Mouse (Mus musculus): ENCODE measurements around the gene C9orf72. TPM values are rescaled to one million over a fixed set of nuclear protein-coding genes. Genes with fewer than 3 reads are reported as not detected.

Gene C9orf72
- polyA plus RNA-seq, 1 experiment from 2014 or later = 12.9 TPM

DNA sequence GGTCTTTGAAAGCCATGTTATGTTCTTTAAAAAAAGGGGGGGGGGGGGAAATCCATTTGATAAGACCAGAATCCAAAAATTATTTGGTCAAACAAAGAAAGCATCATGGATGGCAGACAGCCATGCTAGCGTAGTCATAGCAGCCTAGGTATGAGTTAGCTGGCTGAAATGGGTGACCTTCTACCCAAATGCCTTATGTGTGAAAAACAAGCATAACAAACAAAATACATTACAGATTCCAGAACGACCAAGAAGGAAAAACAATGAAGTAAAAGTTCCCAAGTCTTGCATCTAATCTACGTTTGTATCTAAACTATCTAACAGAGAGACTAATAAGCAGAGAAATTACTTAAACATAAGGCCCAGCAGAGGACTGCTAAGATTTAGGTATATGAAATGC is 75.3 kb downstream of the C9orf72 start:
- Histone ChIP-seq H3K9me3 (replicated peaks; ENCODE audit: control insufficient read depth, low read length) (no peaks in the 10 kb centered on the region), H3K9ac (ENCODE audit: low read length) (no peak overlapping the region), H3K27ac (ENCODE audit: low read length) (no peak overlapping the region), H3K4me1 (ENCODE audit: control insufficient read depth, insufficient read depth, low read length) (peaks cover 11% of the 10 kb centered on the region), H3K4me2 (ENCODE audit: low read depth, low read length) (no peak overlapping the region), H3K27me3 (ENCODE audit: control insufficient read depth, insufficient read depth, low read length) (no peaks in the 10 kb centered on the region), H3K4me3 (replicated peaks; ENCODE audit: low read length) (no peak overlapping the region), H3K36me3 (ENCODE audit: control insufficient read depth, insufficient read depth, low read length) (no peaks in the 10 kb centered on the region)
- WGBS = 76% methylated on average over 3 of the region's 3 CpGs
- no peak for ATAC-seq (ENCODE audit: insufficient read depth, low FRiP score)

DNA sequence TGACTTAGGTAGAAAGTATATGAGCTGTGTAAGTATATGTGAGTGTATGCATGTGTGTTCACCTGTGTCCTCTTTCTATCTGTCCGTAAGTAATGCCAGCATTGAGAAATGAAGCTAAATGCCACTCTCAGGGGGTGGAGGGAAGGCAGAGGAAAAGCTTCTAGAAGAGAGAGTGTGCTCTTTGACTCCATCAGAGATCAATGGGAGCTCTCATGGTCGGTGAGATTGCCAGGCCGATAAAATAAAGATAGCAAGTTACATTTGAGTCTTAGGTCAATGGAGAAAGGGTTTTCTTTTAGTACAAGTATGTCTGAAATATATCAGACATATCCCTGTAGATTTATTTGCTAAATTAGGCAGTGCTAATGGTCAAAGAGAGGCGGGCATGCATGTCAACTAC is 77.6 kb downstream of the C9orf72 start:
- 85% methylated on average over 4 of the region's 4 CpGs for WGBS
- Histone ChIP-seq H3K9me3 (replicated peaks; ENCODE audit: control insufficient read depth, low read length) (no peaks in the 10 kb centered on the region), H3K9ac (ENCODE audit: low read length) (no peak overlapping the region), H3K27ac (ENCODE audit: low read length) (no peak overlapping the region), H3K36me3 (ENCODE audit: control insufficient read depth, insufficient read depth, low read length) (no peaks in the 10 kb centered on the region), H3K27me3 (ENCODE audit: control insufficient read depth, insufficient read depth, low read length) (no peaks in the 10 kb centered on the region), H3K4me3 (replicated peaks; ENCODE audit: low read length) (no peak overlapping the region), H3K4me2 (ENCODE audit: low read depth, low read length) (no peak overlapping the region), H3K4me1 (ENCODE audit: control insufficient read depth, insufficient read depth, low read length) (peaks cover 16% of the 10 kb centered on the region; the same call in 1 of the 2 replicates)
- ATAC-seq (ENCODE audit: insufficient read depth, low FRiP score) = no peak

DNA sequence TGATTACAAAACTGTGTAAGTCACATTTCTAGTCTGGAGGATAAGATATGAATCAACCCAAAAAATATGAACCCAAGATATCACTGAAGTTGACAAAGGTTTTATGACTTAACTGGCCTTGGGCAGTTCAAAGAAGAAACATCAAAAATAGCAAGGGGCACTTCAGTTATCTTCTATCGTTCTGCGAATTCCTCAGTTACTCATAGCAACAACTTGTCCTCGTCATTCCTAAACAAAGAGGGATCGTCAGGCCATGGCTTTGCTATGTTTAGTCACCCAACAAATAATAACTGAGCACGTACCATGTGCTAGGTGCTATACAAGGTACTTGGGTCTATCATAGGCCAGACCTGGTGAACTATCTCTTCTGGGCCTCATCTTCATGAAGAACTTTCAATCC is 79.4 kb downstream of the C9orf72 start:
- no peak for ATAC-seq (ENCODE audit: insufficient read depth, low FRiP score)
- H3K27ac ChIP-seq (ENCODE audit: low read length) = no peak overlapping the region
- no peaks in the 10 kb centered on the region for H3K36me3 ChIP-seq (ENCODE audit: control insufficient read depth, insufficient read depth, low read length)
- no peaks in the 10 kb centered on the region for H3K9me3 ChIP-seq (replicated peaks; ENCODE audit: control insufficient read depth, low read length)
- H3K9ac ChIP-seq (ENCODE audit: low read length) = no peak overlapping the region
- H3K4me3 ChIP-seq (replicated peaks; ENCODE audit: low read length) = no peak overlapping the region
- no peak overlapping the region for H3K4me2 ChIP-seq (ENCODE audit: low read depth, low read length)
- whole genome bisulfite sequencing = 64% methylated on average over 5 of the region's 5 CpGs
- no peaks in the 10 kb centered on the region for H3K27me3 ChIP-seq (ENCODE audit: control insufficient read depth, insufficient read depth, low read length)
- H3K4me1 ChIP-seq (ENCODE audit: control insufficient read depth, insufficient read depth, low read length) = peaks cover 16% of the 10 kb centered on the region; the same call in 1 of the 2 replicates

DNA sequence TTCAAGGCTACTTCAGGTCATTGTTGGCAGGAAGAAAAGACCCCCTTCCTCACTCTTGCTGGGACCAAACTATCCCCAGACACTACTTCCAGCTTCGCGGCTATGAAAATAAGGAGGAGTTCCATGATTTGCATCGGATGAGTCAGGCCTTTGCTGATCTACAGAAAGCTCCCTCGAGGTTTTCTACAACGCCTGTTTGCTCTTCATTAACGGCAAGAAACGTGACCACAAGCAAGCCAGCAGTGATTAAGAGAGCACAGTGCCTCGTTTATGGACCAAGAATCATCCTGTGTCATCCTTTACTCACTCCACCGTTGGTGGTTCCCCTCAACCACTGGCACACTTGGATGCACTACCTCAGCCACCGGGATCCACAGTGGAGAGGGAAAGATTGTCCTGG is 80.2 kb downstream of the C9orf72 start:
- Histone ChIP-seq H3K9ac (ENCODE audit: low read length) (no peak overlapping the region), H3K27ac (ENCODE audit: low read length) (peak overlapping the region; percentile 37; the same call in 1 of the 2 replicates), H3K27me3 (ENCODE audit: control insufficient read depth, insufficient read depth, low read length) (no peaks in the 10 kb centered on the region), H3K4me2 (ENCODE audit: low read depth, low read length) (no peak overlapping the region), H3K4me3 (replicated peaks; ENCODE audit: low read length) (no peak overlapping the region), H3K9me3 (replicated peaks; ENCODE audit: control insufficient read depth, low read length) (no peaks in the 10 kb centered on the region), H3K36me3 (ENCODE audit: control insufficient read depth, insufficient read depth, low read length) (no peaks in the 10 kb centered on the region), H3K4me1 (ENCODE audit: control insufficient read depth, insufficient read depth, low read length) (peaks cover 16% of the 10 kb centered on the region; the same call in 1 of the 2 replicates)
- 68% methylated on average over 10 of the region's 10 CpGs for WGBS
- ATAC-seq (ENCODE audit: insufficient read depth, low FRiP score) = no peak

DNA sequence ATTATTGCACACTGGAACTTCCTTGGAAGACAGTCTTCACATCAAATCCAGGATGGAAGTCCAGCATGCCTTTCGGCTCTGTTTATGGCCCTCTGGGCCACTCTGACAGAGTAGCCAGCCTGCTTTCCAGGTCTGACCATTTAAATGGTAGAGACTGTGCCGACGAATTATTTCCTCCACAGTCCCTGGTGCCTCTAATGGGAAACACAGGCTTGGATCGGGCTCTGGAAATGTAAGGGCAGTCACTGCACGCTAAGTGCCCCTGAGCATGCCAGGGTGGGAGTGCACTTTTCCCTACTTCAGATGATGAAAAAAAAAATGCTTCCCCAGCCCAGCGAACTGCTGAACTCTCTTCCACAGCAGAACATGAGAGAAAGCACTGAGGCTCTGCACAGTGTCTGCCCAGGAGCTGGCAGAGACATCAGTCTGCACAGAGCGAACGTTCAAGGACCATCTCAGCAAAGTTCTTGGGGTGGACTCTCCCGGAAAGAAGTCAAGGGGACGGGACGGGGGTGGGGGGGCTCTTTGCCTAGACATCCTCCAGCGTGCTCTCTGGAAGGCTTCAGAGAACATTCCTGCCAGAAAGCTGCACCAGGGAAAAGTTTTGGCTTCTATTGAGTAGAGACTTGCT is 82.4 kb downstream of the C9orf72 start:
- Histone ChIP-seq H3K4me3 (replicated peaks; ENCODE audit: low read length) (no peak overlapping the region), H3K4me2 (ENCODE audit: low read depth, low read length) (peak overlapping the region; percentile 22; the same call in 1 of the 2 replicates), H3K9ac (ENCODE audit: low read length) (0 out of 2 replicates have a peak overlapping the region, but pooled peaks have one; percentile 7), H3K4me1 (ENCODE audit: control insufficient read depth, insufficient read depth, low read length) (peaks cover 16% of the 10 kb centered on the region; the same call in 1 of the 2 replicates), H3K27me3 (ENCODE audit: control insufficient read depth, insufficient read depth, low read length) (no peaks in the 10 kb centered on the region), H3K36me3 (ENCODE audit: control insufficient read depth, insufficient read depth, low read length) (no peaks in the 10 kb centered on the region), H3K27ac (ENCODE audit: low read length) (peak overlapping the region; percentile 48), H3K9me3 (replicated peaks; ENCODE audit: control insufficient read depth, low read length) (no peaks in the 10 kb centered on the region)
- ATAC-seq (ENCODE audit: insufficient read depth, low FRiP score) = peak; percentile 62; the same call in 1 of the 2 replicates
- 57% methylated on average over 12 of the region's 12 CpGs for WGBS

Other genes with a start within 250 kb of the C9orf72 start
- 0.30 and 0.34 TPM in 2 replicates for gene Ifnk, start 74.1 kb downstream of the C9orf72 start, polyA plus RNA-seq (2015; fragmentation: Nextera tagmentation; extraction: Ambion mirVana)
- gene Mob3b, start 68.7 kb downstream of the C9orf72 start, polyA plus RNA-seq (2015; fragmentation: Nextera tagmentation; extraction: Ambion mirVana) = 24.3 and 26.8 TPM in 2 replicates

All from stomach, embryonic 16.5 days (tissue).